Mouse (Mus musculus): ENCODE measurements around the gene Gpr171.
"Not testable (repeated sequence)": the region's sequence is repeated elsewhere in the genome, so short reads cannot be mapped to it uniquely, and the experiment has no call there.

Gpr171 gene

DNA sequence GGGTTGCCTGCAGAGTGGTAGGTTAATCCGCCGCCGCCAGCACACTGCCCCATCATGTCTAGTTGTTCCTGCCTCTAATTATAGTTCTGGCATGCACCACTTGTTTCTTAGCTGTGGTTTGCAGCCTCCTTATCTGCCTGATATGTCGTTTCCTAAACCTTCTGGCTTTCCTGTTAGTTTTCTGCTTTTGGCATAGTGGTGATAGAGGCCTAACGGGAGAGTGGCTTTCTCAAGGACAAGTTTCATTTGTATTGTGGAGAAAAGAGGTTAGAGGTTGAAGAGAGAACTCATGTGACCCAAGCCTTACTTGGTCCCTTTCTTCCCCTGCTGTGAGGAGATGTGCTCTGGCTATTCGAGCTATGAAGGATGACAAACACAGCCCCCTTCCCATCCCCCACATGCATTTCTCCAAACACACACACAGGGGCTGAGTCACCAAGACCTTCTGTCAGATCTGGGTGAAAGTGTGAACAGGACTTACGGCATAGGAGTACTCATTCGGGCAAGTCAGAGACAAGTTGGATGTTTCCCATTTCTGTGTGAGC lies 12.4 kb upstream of the Gpr171 start:
- no peak for DNase-seq (ENCODE audit: low spot score)

DNA sequence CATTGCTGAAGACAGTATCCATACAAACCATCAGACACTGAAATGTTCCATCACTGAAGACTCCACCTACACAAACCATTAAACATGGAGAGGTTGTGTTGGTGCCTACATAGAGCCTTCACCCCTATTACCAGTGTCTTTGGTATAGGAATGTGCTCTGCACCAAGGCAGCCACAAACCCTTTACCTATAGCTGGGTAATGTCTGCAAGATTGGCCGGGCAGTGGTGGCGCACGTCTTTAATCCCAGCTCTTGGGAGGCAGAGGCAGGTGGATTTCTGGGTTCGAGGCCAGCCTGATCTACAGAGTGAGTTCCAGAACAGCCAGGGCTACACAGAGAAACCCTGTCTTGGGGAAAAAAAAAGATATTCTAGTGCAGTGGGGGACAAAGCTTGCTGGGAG lies 11.7 kb upstream of the Gpr171 start:
- not testable (repeated sequence) for DNase-seq (ENCODE audit: low spot score)

DNA sequence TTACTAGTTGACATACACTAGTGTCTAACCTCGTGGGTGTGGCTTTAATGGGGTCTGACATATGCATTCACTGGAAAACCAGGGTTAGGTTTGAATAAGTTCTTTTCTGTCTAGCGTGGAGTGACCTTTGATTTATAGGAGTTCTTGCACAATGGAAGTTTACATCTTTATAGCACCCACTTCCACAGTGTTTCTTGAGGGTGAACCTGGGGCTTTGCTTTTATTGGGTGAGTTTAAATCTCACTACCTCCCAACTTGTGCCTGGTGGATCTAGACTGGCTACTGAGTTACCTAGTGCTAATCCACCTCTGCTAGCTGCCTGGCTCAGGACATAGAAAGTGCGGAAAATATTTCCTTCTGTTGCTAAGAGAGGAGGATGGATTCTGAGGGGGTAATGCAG lies 10.3 kb upstream of the Gpr171 start:
- DNase-seq (ENCODE audit: low spot score) = no peak

DNA sequence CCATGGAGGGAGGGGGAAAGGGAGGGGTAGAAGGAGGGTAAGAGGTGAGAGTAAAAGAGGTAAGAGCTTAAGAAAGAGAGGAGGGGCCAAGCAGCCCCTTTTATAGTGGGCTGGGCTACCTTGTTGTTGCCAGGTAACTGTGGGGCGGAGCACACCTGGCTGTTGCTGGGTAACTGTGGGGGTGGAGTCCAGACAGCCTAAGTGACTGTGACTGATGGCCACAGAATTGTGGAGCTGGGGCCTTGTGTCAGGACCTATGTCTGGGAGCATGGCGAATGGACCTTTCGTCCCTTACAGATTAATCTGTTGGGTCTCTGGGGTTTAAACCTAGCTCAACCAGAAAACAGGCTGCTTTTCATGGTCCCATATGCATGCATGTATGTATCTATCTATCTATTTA lies 8.2 kb upstream of the Gpr171 start:
- DNase-seq (ENCODE audit: low spot score) = not testable (repeated sequence)

DNA sequence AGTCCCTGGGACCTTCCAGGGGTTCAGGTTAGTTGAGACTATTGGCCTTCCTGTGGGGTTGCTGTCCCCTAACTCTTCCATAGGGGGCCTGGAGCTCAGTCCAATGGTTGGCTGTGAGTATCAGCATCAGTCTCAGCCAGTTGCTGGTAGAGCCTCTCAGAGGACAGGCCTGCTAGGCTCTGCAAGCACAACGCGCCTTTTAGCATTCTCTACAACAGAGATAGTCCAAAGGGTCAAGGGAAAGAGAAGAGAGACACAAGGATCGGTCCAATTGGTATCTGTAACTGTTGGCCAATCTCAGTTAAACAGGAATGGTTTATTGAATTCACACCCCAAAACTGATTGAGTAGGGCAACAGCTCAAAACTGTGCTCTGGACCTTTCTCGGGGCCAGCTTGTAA lies 5.8 kb upstream of the Gpr171 start:
- no peak for DNase-seq (ENCODE audit: low spot score)

DNA sequence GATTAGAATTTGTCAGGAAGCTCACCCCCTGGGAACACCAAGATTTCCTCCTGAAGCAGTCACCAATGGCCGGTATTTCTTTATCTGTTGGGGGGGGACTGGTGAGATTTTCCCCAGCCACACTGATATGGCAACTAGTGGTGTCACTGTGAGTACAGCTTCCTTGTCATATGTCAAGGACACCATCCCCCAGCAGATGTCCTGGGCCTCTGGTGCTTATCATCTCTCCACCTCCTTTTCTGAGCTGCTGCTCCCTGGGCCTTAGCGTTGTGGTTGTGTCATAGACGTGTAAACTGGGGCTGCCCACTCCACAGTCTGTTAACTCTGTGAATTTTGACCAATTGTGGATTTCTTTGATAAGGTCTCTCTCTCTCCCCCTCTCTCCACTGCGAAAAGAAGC lies 2.8 kb upstream of the Gpr171 start:
- DNase-seq (ENCODE audit: low spot score) = no peak

DNA sequence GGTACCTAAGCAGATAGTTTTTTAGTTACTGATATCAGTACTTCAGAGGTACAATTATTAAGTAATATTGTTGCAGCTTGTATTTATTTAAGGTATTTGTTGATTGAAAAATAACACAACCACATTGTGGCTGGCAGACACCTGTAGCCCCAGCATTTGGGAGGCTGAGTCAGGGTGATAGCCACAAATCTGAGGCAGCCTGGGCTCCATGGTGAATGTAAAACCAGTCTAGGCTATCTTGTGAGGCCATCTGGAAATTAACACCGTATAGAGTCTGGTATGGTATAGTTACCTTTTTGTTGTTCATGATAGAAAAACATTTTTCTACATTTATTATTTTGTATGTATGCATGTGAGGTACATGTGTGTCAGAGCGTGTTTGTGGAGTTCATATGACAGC lies 525 bp upstream of the Gpr171 start:
- DNase-seq (ENCODE audit: low spot score) = no peak

DNA sequence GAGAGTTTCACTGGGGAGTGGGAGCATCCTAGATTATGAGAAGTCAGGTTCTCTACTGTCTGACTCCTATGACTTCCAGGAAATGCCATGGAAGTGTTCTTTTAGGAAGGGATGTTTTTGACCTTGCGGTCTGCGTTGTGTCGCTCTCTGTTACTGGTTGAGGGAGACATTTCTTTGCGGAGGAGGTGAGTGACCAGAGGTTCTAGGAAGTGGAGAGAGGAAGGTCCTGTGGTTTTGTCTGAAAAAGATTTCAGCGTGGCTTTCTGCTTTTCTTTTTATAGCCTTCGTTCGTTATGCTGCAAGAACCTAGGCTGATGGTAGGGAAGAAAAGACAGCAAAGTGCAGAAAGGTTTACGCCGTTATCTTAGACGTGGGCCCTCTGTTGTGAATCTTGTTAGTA lies 3.1 kb downstream of the Gpr171 start:
- no peak for DNase-seq (ENCODE audit: low spot score)

DNA sequence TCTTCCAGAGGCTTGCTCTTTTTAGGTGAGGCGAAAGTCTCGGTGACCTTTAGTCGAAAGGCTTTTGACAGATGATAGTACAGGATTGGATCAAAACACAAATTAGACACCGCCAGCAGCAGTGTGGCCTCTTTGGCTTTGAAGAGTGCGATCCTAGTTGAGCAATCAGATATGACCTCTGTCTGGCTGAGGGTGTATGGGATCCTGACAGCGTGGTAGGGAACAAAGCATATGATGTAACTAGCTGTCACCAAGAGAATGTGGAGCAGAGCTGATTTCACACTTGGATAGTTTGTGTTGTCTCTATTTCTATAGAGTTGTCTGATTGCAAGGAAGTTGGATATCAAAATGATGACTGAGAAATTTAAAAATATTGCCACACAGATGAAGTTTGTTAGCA lies 4.2 kb downstream of the Gpr171 start:
- DNase-seq (ENCODE audit: low spot score) = no peak

DNA sequence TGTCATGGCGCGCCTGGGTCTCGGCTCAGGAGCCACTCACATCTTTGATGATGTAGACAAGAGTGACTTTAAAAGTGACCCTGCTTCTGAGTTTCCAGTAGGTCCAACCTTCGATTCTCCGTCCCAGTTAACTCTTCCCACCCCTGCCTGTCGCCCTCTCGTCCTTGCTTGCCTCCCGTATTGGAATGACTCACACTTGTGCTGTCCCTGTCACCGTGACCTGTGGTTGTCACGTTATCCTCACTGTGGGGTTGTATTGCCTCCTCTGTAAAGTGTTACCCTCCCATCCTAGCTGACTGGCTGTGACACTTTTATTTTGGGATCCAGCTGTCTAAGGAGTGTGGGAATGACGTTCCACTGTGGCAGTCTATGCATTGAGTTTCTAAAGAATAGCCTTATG lies 8.9 kb downstream of the Gpr171 start:
- DNase-seq (ENCODE audit: low spot score) = no peak

DNA sequence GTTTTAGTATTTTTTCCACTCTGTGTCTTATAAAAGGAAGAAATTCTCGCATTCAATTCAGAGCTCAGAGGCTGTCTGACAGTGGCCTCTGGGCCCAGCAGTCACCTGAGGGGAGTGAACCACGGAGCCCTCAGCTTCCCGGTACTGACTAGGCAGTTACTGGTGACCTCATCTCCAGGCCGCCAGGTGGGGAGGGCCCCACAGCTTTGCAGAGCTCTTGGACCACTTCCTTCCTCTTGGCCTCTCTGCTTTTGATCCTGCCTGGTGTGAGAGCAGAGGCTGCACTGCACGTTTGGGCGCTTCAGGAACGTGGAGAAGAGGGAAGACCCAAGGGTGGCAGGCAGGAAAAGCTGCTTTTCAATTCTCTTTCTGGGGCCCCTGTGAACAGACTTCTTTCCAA lies 20.7 kb downstream of the Gpr171 start:
- DNase-seq (ENCODE audit: low spot score) = no peak

DNA sequence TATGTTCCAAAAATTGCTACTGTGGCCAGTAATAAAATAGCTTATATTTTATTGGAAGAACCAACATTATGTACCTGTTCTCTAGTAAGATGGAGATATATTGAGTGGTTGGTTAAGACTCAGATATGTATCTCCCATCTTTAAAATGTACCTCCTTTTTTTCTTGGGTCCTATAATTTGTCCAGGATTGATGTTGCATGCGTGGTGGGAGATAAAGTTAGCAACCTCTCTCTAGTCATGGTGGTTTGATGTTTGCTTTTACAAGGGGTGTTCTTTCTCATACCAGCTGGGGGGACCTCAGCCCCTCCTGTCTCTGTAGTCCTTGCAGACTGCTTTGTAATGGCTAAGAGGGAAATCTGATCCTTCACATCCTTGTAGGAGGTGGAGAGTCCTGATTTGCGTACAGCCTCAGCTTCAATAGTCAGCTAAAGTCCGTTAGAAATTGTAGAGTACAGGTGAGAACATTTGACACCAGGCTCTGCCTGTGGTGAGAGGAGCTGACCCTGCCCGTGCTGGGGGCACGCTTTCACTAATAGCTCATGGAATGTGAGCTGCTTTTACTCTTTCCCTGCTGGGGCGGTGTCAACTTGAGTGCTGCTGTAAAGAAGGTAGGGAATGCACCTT lies 21.2 kb downstream of the Gpr171 start:
- DNase-seq (ENCODE audit: low spot score) = no peak

DNA sequence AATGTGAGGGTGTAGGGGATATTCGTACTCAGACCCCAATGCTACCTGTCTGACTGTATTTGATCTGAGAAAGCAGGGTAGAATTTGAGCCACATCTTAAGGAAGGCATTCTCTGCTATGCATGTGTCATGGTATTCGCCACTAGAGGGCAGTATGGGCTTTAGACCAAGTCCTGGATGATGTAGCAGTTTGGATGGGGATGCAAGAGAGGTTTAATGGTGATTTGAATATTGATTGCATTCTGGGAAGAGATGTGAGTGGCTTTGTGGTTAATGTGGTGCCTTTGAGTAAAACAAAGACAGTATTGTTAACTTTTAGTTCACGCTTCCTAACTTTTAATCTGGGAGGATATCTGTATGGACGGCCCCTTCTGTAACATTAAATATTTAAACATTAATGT lies 22.3 kb downstream of the Gpr171 start:
- no peak for DNase-seq (ENCODE audit: low spot score)

DNA sequence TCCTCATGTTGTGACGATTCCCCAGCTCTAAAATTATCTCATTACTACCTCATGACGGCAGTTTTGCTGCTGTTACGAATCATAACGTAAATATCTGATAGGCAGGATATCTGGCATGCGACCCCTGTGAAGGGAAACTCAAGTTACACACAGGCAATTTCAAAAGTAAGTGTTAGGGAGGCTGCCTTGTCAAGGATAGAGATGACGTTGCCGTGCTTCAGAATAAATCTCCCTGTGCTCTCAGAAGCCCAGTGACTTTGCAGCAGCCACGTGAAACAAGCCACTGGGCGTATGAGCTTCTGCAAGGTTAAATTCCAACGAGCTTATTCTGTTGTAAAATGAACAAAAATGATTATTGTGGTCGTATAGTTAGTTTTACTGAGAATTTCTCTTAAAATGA lies 23.0 kb downstream of the Gpr171 start:
- DNase-seq (ENCODE audit: low spot score) = no peak

DNA sequence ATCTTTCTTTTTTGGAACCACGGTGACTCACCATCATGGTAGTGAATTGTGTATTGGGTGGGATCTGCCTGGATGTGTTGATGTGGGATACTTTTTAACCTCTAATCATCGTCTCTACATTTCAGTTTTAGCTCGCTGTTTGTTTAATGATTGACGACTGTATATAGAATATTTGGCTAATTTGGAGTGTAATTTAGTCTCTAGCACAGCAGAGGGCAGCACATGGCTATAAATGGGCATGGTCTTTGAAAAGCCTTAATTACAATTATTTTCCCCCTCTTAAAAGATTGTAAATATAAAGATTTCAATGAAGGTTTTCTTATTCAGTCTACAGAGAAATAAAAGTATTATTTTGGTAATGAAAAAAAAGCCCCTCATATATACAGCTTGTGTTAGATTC lies 24.3 kb downstream of the Gpr171 start:
- DNase-seq (ENCODE audit: low spot score) = no peak

DNA sequence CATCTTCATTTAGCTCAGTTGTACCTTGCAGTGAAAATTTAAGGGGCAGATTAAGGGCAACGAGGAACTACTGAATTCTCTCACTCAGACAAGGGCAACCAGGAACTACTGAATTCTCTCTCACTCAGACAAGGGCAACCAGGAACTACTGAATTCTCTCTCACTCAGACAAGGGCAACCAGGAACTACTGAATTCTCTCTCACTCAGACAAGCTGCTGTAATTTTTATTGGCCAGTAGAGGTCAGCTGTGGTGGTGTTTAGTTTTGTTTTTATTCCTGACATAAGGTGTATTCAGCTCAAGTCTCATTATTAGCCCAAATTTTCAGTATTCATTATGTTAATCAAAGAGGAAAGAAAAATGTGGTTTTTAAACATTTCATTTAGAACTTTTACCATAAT lies 32.5 kb downstream of the Gpr171 start:
- not testable (repeated sequence) for DNase-seq (ENCODE audit: low spot score)

DNA sequence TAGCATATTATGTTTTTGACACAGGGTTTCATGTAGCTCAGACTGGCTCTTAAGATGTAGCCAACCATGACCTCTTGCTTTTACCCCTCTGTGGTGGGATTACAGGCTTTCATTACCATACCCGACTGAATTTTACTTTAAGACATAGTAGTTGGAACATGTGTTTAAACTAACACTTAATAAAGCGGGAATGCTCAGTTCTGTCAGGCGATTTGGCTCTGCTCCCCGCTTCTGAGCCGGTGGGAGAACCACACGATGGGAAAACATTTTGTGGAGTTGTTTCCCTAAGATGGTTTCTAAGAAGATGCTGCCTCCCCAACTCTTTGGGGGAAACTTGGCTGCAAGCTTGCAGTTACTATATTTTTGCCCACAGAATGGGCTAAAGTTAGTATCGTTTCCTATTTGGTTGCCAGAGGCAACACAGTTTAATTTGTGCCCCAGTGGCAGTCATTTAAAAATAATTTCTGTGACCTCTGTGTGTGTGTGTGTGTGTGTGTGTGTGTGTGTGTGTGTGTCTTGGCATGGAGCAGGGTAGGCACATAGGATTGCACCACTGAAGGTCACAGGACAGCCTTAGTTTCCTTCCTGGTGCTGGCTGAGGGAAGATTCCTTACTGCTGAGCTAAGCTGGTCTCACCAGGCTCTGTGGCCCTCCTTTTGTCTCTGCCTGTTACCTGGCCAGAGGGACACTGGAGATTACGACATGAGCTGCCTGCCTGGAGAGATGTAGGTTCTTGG lies 34.9 kb downstream of the Gpr171 start:
- no peak for DNase-seq (ENCODE audit: low spot score)

DNA sequence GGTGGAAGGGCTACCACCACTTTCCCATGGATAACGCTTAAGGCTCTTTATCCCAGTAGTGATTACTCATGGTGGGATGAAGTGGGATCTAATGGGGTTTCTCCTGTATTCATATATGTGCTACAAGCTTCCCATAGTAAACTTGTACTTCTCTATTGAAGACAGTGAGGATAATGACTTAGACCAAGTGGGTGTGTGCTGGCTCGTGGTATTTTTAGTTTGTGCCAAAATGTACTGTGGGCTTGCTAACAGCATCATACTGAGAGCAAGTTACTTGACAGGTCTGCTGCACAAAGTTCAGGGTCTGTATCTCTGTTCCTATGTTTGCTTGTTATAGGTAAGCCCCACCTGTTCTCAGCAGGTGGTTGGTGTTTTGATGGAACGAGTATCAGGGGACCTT lies 35.7 kb downstream of the Gpr171 start:
- DNase-seq (ENCODE audit: low spot score) = no peak

DNA sequence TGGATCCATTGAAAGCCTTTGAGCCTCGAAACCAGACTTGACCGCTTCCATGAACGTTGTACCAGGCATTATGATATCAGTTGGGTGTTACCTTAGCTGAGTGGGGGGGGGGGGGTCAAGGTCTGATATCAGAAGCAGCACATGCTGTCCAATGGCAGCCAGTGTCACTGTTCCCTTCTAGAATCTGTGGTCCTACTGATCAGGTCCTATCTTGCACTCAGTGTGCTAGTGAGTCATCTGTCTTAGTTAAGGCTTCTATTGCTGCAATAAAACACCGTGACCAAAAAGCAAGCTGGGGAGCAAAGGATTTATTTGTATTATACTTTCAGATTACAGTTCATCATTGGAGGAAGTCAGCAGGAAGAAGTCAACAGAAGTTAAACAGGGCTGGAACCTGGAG lies 38.2 kb downstream of the Gpr171 start:
- no peak for DNase-seq (ENCODE audit: low spot score)

DNA sequence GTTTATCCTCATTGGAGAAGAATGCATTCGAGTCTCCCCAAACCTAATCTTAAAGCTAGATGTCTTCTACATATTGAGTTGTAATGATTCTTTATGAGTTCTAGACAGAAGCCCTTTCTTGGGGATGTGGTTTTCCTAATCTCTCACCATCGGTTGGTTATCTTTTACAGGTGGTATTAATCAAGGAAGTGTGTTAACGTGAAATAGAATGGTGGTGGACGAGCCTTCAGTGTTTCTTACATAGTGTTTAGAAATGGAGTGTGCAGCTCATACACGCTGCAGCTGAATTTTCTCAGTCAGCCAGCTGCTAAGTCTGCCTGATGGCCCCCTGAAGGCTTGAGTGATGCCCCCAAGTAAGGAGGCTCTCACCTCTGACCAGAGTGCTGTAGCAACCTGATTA lies 39.5 kb downstream of the Gpr171 start:
- DNase-seq (ENCODE audit: low spot score) = no peak

DNA sequence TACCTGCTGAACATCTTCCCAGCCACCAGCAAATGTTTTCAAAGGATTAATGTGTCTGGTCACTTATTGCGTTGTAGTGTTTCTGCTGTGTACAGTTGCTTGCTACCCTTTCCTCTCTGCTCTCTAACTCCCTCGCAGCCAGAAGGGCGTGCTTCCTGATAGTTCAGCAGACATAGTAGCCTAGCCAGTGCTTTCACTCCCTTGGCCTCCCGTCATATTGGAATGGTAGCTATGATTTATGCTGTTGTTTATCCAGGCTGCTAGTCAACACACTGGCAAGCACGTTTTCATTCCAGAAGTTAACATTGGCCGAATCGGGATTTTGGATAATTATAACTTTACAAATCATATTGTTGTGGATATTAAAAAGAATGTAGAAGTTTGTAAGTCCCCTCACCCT lies 41.5 kb downstream of the Gpr171 start:
- no peak for DNase-seq (ENCODE audit: low spot score)

DNA sequence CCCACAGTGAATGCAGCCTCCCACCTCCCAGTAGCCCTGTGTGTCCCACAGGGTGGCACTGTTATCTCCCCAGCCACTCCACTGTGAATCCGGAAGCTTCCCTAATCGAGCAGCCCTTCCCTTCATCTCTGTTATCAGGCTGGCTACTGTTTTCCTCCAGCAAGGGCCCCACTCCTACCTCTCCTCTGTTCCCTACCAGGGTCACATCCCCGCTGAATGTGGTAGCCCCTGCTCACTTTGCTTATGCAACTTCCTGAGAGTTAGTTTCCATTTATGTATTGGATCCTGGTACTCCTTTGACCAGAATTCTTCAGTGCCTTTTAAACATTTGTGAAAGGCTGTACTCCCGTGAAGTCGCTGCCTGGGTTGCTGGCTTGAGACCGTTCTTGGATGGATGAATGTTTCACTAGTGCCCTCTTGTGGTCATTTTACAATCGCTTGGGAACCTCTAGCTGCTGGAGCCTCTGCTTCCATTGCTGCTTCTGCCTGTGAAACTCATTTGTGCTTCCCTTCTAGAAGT lies 42.5 kb downstream of the Gpr171 start:
- peak; percentile 52 for DNase-seq (ENCODE audit: low spot score)

DNA sequence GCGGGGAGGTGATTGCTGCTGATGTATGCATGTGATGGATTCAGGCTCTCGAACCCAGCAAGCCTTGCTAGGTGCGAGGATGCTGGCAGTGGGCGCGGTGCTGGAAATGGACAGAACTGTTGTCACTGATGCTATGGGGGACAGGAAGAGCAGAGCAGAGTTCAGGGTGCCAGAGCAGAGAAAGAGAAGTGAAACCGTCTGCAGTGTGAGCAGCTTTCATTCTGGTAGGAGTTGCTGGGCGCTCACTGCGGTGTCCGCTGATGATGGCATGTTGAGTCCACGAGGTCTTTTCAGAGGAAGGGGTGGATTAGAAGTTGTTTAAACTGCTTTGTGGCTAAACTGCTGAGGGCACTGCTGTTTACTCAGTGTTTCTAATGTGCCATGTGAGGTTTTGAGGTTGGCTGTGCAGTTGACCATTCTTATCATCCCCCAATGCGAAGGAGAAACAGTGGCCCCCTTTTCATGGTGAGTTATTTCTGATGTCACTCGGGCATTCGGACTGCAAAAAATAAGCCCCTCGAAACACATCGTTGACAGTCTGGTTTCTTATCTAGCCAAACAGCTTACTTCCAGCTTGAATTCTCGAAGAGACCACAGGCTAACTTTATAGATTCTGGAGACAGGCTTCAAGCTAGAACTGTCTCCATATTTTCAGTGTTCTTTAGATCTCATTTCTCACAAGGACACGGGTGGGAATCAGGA lies 46.6 kb downstream of the Gpr171 start:
- no peak for DNase-seq (ENCODE audit: low spot score)
